Mouse (Mus musculus) right cerebral cortex, postnatal 25 days (tissue): ENCODE results near the gene Klhl32.
"Not testable (repeated sequence)": the region's sequence is repeated elsewhere in the genome, so short reads cannot be mapped to it uniquely, and the experiment has no call there.

Experiments used
- DNase-seq: peaks from one replicate; pipeline ENCODE4 v3.0.0; 2022

Gene Klhl32

DNA sequence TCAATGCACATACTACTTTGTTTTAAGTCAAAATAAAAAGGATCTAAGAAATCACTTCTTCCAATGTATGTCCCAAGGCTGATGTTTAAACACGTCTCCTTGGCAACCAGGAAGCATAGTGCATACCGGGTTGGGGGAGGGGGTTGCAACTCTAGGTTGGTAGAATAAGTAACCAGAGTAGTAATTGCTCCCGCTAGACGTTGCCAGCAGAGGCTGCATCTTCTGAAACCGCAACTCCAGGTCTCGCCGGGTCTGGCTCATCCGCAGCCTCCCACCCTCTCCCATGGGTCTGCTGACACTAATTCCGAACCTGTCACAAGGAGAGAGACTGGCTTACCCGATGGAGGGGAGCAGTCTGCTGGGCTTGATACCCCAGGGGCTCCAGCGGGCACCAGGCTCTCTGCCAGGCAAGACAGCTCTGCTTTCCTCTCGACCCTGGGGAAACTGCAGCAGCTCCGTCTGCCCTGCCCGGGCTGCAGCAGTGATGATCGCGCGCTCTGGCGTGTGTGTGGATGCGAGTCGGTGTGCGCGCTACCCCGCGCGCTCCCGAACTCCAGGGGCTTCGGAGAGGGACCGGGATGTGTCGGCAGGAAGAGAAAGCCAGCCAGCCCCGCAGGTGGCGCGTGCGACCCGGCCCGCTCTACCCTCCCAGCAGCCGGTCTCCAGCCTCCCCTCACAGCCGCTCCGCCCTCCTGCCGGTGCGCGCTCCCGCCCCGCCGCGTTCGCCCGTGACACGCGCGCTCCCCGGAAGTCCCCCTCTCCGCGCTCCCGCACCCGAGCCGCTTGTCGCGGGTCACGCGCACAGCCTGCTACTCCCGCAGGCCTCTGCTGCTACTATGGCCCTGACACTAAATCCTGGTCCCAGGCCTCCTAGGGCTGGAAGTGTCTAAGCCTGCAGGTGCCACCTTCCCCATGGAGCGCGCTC, at the start of gene Klhl32:
Gene Klhl32 (minus strand): TSS at position 724 of the 925 bp plus-strand sequence.
- peak; percentile 89 for DNase-seq

DNA sequence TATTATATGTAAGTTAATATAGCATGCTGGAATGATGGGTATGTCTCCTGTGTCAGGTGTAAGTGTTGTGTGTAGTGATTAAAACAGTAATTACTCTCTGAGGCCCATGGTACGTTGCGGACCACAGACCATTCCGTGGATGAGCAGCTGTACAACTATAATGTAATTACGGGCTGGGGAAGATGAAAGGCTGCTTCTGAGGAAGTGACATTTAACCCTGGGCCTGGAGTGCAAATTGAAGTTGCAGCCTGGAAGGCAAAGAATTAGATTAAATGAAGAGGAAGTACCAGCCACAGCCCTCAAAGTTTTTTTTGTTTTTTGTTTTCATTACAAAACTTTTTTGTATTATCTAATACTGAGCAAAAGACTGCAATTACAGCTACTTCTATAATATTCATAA, 48.2 kb upstream of the Klhl32 start:
- no peak for DNase-seq

DNA sequence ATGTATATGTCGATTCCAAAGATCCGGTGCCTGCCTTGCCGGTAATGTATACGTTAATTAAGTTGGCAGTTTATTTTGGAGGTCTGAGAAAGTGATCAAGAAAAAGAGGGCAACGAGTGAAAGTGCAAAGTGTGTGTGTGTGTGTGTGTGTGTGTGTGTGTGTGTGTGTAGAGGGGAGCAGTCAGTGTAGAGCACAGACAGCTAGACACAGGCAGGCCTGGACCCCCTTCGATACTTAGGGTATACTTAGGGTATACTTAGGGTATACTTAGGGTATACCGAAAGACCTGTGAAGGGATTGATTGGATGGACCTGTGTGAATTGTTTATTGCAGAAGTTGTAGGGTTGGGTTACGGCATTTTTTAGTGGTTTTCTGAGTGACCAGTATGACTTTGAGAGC, 47.7 kb upstream of the Klhl32 start:
- DNase-seq: no peak

DNA sequence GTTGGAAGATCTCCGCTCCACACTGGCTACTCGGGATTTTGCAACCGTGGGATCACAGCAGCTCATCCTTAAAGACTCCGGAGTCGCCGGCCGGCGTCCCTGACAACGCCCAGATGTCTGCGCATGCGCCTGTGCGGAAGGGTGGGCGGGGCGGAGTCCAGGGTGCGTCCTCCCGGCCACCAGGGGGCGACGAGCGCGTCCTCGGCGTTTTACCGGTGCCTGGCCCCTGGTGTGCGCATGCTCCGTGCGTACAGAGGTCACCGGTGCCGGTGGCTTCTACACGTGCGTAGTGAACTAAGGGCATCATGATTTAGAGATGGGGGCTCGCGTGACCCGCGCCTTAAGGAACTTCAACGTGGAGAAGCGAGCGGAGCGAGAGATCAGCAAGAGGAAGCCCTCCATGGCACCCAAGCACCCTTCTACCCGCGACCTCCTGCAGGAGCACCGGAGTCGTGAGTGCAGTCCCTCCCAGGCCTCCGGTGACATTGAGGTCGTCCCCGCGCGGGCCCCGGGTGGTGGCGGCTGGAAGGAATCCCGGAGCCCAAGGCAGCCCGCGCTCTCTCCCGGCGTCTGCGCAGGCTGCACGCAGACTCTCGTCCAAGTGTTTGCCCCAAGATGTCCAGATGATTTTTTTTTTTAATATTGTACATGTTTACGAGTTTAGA, 47.1 kb upstream of the Klhl32 start, which contains the start of gene Ndufaf4:
Gene Ndufaf4 (plus strand): TSS at position 233 of the 665 bp plus-strand sequence.
- DNase-seq: peak; percentile 97

DNA sequence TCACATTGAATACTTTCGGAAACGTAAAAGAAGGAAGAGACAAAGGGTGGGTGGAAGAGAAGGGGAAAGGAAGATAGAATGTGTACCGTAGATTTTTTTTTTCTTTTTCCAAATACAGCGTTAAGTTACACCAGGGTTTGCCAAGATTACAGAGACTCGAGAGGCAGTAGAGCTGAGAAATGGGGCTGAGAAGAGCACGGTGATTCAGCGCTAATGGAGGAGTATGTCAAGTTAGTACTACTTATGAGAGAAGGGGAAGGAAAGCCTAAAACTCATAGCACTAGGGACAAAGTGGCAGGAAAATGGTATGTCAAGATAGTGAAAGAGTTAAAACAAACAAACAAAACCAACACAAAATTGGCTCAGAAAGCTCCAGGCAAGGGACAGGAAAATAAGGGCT, 46.4 kb upstream of the Klhl32 start:
- DNase-seq: no peak

DNA sequence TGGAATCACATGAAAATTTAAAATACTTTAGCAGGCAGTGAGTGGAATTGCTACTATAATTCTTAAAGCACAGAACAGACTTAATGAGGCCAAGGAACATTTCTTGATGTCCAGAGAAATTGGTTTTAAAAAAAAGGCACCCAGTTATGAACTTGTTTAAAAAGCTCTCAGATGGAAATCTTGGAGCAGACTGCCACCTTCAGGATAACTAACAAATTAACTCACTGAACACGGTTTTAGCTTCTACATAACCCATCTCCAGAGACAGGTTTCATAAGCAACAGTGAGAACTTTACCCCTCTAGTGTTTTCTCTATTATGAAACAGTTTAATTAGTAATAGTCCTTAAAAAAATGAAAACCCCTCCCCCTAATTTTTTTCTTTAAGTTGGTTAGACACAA, 45.9 kb upstream of the Klhl32 start:
- DNase-seq: no peak

DNA sequence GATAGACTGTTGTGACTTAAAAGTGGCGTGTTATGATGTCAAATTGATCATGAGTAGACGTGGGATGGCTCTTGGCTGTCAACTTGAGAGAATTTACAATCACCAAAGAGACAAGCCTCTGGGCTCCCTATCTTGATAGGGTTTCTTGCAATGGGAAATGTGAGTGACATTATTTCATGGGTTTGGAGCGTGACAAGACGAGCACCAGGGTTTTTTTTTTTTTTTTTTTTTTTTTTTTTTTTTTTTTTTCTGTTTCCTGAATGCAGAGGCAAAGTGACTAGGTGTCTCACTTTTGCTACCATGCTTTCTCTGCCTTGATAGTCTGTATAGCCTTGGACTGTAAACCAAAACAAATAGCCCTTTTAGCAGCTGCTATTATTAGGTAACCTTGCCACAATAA, 43.7 kb upstream of the Klhl32 start:
- DNase-seq: no peak

DNA sequence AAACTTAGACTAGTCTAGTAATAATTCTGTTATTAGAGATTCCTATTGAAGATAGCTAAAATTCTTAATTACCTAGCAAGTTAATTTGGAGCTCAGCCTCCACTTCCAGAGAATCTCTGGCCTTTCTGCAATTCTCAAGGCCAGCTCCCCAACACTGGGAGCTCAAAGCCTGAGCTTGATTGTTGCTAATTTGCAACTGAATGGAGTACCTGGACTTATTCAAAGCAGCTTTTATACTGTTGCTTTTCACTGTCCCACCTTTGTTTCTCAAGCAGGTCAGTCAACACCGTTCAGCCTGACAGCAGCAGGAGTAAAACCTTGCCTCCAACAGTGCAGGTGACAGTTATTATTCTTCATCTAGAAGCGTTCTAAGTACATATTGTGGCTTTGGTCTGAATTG, 41.4 kb upstream of the Klhl32 start:
- not testable (repeated sequence) for DNase-seq

DNA sequence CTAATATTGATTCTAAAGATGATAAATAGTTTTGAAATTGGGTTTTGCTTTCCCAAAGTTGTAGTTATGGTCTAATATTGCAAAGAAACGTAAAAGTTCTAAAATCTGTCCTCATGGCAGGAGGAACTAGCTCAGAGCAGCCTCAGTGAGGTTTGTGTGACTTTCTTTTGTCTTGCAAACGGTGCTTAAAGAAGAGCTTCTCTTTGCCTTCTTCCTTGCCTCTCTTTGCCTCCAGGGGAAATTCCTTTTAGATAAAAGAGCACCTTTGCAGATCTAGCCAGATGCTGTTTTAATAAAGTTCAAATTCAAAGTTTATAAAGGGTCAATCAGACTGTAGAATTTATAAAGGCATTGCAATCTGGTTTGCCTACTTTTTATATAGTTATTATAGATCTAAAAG, 38.5 kb upstream of the Klhl32 start:
- not testable (repeated sequence) for DNase-seq

DNA sequence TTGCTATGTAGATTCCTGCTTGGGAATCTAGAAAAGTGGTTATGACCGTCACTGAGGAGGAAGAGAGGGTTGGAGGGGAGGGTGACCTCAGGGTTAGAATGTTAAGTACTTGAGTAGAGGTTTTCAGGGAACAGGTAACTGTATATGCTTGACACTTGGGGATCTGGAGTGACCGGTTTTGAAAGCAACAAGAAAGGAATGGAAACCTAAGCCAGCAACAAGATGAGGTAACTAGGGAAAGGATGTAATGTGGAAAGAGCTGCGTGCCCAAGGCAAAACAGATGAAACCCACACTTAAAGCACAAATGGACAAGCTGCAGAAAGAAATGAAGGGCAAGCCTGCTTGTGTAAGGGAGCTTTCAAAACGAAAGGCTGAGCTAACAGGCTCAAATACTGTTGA, 18.3 kb upstream of the Klhl32 start:
- DNase-seq: no peak

DNA sequence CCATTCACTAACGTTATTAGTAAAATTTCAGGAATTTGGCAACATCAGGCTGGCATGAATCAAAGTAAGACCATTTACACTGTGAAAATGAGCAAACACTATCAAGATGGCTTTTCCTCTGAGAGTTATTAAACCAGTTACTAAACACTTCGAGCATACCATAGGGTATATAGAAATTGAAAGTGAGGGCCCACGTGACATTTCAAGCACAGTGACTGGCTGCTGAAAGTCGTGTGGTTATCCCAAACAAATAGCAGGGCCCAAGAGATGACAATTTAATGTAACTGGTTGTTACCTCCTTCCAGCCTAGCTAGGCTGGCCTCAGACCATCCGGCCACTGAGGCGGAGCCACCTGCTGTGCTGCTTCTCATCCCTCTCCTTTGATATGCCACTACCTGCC, 14.8 kb upstream of the Klhl32 start:
- no peak for DNase-seq

DNA sequence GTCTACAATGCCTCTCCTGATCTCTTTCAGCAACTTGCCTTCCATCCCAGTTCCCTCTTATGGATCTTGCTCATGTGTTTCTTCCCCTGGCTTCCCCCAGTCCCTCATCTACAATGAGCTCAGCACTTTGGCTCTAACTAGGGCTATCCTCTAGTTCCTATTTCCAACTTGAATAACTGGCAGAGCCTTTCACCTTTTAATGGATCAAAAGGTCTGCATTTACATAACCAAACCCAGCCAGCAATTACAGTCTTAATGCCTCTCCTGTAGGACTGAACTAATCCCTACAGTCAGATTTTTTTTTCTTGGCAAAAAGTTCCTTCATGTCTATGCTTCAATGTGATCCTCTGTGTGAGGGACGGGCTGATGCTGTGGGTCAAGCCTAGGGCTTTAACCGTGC, 3.5 kb downstream of the Klhl32 start:
- DNase-seq: no peak

DNA sequence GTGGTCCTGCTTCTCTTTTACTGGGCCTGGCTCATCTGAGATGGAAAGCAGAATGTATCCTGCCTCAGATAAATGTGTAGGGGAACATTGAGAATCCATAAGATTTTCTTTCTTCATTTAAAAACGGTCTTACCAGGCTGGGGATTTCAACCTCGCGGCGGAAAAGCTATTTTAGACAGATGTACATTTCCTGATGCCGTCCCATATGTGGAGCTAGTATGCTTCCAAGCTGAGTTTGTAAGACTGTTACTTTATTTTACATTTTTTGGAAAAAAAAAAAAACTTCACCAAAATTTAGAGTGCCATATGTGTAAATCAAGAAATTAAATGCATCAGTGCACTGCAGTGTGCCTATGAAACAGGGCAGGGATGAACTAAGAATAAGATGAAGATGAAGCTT, 5.4 kb downstream of the Klhl32 start:
- no peak for DNase-seq

DNA sequence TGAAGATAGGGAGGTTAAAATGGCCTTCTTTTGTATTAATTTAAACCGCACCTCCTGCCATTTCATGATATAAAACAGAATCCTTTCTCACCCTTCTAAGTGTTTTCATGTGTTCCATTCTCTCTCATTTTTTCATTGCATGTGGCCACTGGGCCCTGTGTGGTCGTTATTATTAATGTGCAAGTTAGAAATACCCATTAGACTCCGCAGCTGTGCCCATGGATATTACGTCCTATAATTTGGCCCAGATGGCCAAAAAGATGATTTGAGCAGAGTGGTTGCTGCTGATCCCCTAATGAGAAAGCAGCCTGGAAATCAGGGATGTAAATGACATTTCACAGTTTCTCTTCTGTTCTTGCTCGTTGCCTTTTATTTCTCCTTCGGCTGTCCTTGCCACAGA, 12.4 kb downstream of the Klhl32 start:
- no peak for DNase-seq

DNA sequence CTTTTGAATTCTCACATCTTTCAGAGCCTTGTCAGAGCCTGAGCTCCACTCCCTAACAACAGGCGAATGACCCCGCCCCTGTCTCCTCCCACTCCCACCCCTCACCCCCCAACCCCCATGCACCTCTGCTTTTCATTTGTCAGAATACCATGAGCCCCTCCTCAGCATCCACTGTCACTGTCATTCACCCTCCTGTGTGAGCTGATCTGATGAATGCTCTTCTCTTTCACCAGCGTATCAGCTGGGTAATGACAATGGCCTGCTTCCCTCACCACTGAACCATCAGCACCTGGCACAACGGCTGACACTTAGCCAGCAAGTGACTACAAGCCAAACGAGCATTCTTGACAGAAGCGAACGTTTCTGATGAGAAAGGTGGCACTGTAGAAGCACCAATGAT, 15.4 kb downstream of the Klhl32 start:
- no peak for DNase-seq

DNA sequence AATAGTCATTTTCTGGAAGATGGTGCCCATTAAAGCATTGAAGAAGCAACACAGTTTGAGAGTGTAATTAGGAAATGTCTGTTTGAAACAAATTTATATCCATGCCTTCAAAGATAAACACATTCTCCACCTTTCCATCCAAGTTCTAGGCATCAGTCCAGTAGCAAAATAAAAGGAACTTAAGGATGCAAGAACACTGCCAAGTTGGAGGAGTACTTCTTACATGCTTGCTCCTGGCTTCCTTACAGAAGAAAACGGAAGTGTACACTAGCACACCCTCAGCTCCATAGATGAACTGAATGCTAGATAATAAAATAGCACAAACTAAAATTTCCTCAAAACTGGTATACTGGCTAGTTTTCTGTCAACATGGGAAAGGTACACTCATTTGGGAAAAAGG, 42.6 kb downstream of the Klhl32 start:
- no peak for DNase-seq

DNA sequence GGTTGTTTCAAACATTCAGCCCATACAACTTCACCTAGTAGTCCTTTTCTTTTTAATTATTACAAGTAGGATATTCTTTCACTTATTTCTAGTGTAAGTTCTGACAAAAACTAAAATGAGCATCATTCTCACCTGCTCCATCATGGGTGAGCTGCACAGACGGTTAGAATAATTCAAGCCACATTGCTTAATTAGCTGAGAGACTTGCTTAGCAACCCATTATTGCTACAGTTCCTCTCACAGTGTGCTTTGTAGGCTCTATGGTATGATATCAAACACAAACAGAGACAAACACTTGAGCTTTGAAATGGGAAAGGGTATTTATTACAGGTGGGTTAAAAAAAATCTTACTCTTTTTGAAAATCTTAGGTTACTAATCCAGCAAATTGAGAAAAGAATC, 49.0 kb downstream of the Klhl32 start:
- DNase-seq: no peak

DNA sequence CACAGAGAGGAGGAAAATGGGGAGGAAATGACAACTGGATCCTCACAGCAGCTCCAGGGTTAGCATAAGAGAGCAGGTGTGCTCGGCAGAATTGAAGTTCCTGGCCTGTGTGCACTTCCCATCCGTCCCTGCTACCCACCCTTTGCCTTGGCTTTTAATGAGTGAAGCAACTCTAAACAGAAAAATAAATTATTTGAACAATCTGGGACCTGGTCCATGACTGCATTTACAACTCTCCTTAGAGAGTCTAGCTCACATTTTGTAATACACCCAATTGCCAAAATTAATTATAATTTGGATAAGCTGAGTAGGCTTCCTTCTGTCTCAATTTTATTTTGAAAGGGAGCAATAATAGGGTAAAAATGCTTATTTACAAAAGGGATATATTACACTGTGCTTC, 49.6 kb downstream of the Klhl32 start:
- DNase-seq: no peak

DNA sequence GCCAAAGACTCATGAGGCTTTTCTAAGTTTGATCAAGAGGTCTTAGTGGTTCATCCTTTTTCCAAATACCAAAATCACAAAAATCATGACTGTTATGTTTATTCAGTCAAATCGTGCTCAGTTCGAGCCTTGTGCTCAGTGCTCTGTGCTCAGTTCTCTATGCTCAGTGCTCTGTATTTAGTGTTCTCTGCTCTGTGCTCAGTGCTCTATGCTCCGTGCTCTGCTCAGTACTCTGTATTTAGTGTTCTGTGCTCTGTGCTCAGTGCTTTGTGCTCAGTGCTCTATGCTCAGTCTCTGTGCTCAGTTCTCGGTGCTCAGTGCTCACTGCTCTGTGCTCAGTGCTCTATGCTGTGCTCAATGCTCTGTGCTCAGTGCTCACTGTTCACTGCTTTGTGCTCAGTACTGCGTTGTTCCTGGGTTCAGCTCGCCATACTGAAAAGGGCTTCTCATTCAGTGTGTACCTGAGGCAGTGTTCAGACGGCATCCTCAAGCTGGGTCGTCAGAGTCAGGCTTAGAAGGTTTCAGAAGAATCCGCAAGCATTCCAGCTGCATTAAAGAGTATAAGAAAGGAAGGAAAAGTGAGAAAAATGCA, 50.5 kb downstream of the Klhl32 start:
- no peak for DNase-seq

DNA sequence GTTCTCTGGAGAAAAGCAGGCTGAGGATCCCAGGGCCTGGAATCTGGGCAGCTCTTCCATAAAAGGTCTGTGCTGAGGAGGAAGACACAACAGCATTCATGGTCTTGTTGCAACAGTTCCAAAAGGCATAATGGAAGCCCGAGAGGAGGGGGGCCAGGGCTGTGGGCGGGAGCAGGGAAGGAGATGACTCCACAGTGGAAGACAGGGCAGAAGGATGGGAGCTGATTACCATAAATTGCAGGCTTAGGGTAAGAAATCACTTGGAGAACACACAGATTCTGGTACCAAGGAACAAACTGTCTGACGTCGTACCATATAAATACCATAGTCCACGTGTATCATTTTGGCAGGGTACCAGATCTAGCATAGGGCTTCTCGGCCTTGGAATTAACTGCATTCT, 51.9 kb downstream of the Klhl32 start:
- DNase-seq: peak; percentile 39

DNA sequence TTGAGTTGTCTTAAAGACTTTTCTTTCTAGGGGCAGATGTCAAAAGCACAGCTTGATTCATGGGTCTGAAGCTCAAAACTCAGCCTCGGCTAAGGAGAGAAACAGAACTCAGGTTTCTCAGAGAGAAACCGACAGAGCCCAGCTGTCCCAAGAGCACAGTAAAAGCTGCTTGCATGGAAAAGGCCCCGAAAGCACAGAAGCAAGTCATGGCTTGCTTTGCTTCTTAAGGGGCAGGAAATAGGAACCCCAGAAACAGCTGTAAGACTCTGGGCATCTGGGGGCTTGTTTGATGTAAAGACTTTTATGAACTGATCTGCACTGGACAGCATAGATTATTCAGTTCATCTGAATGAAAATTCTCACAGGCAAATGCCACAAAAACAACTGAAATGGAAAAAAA, 53.1 kb downstream of the Klhl32 start:
- DNase-seq: no peak

DNA sequence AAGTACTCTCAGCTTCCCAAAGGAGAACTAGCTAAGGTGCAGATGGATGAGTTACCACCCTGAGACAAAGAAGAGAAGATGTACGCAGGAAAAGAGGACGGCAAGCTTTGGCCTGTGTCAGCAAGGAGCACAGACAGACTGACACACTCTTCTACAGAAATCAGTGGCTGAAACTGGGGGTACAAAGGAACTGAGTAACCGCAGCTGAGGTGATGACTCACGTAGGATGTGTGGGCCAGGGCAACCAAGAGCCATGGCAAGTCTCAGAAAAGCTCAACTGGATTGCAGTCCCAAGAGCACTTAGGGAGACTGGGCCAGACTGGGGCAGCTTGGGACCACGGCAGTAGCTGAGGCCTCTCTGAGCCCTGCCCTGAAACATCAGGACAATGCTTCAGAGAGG, 53.6 kb downstream of the Klhl32 start:
- DNase-seq: no peak

DNA sequence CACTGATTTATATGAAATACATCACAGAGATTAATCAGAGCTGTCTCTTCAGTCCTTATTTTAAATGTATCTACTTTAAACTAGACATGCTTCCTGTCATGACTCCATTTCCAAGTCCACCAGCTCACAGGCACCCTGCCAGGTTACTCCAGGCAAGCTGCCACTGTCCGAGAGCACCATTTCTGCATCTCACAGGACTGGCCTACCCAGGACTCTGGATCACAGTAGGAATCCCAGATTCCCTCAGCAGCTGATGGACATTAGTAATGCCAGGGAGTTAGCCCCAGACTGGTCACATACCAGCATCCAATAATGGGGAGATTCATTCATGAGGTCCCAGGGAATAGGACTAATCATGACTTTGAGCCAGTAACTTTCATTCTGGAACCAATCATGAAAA, 54.7 kb downstream of the Klhl32 start:
- DNase-seq: no peak

DNA sequence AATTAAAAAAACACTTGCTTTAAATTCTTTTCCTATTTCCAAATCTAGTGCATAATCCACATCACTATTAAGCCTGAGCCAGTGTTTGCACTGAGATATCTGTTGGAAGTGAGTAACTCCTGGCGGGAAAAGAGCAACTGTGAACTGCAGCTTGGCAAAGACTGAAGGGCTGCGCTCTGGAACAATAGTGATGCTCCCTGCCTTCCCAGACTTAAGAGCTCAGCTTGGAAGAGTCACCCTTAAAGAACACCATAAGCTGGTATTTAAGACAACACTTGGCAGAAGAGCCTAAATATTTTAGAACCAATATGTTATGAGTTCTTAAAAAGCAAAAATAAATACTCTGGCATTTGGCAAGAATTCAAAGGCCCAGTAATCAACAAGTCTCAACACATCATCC, 55.7 kb downstream of the Klhl32 start:
- DNase-seq: no peak
